Mouse (Mus musculus) fat pad, adult 2 months (tissue): ENCODE measurements around the gene Nedd8.

ENCODE experiments used
- DNase-seq: peaks from one replicate; pipeline ENCODE4 v3.0.0-alpha.2; 2011; ENCODE audit warnings: low read depth, low spot score; ENCODE audit errors: extremely low read depth

Gene Nedd8

GRCm38 (mm10) chr14:55671486-55671832 is 465 bp downstream of the Nedd8 start:
- DNase-seq: no peak

GRCm38 (mm10) chr14:55660636-55661035 is 11.3 kb downstream of the Nedd8 start:
- no peak for DNase-seq

GRCm38 (mm10) chr14:55659960-55660573 is 11.9 kb downstream of the Nedd8 start, which contains the start of gene Mdp1:
TSS of gene Mdp1 (minus strand) at chr14:55660508.
- no peak for DNase-seq

GRCm38 (mm10) chr14:55658011-55658410 is 13.9 kb downstream of the Nedd8 start:
- no peak for DNase-seq

GRCm38 (mm10) chr14:55656935-55657334 is 15.0 kb downstream of the Nedd8 start:
- no peak for DNase-seq

GRCm38 (mm10) chr14:55651528-55651927 is 20.4 kb downstream of the Nedd8 start:
- DNase-seq: no peak

GRCm38 (mm10) chr14:55649884-55650283 is 22.0 kb downstream of the Nedd8 start, which contains the start of gene Tssk4:
TSS of gene Tssk4 (plus strand) at chr14:55650184.
- no peak for DNase-seq

GRCm38 (mm10) chr14:55644261-55644888 is 27.5 kb downstream of the Nedd8 start:
- DNase-seq: no peak

- no peak for DNase-seq
These were observed 28.6 kb downstream of the Nedd8 start, which contains the start of gene Tm9sf1 for GRCm38 (mm10) chr14:55643060-55643907. TSS of gene Tm9sf1 (minus strand) at chr14:55643806.

- no peak for DNase-seq
These were observed 29.3 kb downstream of the Nedd8 start for GRCm38 (mm10) chr14:55642679-55643059.

- no peak for DNase-seq
These were observed 30.6 kb downstream of the Nedd8 start for GRCm38 (mm10) chr14:55641291-55641690.

GRCm38 (mm10) chr14:55640816-55641215 is 31.1 kb downstream of the Nedd8 start:
- DNase-seq: no peak

- DNase-seq: no peak
These were observed 34.1 kb downstream of the Nedd8 start, which contains the start of gene Gm49378 for GRCm38 (mm10) chr14:55637795-55638194. TSS of gene Gm49378 (minus strand) at chr14:55637895.

GRCm38 (mm10) chr14:55635523-55636007 is 36.4 kb downstream of the Nedd8 start, which contains the start of gene Ipo4:
TSS of gene Ipo4 (minus strand) at chr14:55635957.
- no peak for DNase-seq

GRCm38 (mm10) chr14:55634874-55635522 is 36.9 kb downstream of the Nedd8 start:
- no peak for DNase-seq

GRCm38 (mm10) chr14:55629312-55629711 is 42.6 kb downstream of the Nedd8 start:
- DNase-seq: no peak

- no peak for DNase-seq
These were observed 43.7 kb downstream of the Nedd8 start for GRCm38 (mm10) chr14:55628077-55628827.

- no peak for DNase-seq
These were observed 53.3 kb downstream of the Nedd8 start for GRCm38 (mm10) chr14:55618486-55619195.

- DNase-seq: no peak
These were observed 54.1 kb downstream of the Nedd8 start, which contains the start of gene Rec8 for GRCm38 (mm10) chr14:55617822-55618221. TSS of gene Rec8 (plus strand) at chr14:55618037.
